Mouse (Mus musculus) liver, adult (tissue): Measurements from ENCODE around the gene Apoh.

ENCODE experiments used
- GATA4 ChIP-seq: IDR thresholded peaks from 2 replicates; pipeline ENCODE4 v1.6.1; 2014; ENCODE audit warnings: mild to moderate bottlenecking, low read length; ENCODE audit not compliant: insufficient replicate concordance

Gene Apoh

DNA sequence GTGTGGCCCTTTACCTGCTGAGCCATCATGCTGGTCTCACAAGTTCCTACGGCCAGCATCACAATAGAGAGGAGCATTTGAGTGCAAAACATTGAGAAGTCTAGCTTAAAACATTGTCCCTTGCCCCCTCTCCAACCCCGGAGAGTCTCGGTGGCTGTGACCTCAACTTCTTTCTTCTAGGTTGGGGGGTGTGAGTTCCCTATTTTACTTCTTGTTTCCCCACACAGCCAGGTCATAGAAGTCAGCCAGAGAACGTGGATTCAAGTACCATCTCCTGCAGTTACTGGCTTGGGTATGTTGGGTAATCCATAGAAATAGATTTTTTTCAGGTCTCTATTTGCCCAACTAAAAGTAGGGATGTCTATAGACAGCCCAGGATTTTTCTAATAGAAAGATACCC lies 7.6 kb downstream of the Apoh start:
- no peak for TF ChIP-seq GATA4

DNA sequence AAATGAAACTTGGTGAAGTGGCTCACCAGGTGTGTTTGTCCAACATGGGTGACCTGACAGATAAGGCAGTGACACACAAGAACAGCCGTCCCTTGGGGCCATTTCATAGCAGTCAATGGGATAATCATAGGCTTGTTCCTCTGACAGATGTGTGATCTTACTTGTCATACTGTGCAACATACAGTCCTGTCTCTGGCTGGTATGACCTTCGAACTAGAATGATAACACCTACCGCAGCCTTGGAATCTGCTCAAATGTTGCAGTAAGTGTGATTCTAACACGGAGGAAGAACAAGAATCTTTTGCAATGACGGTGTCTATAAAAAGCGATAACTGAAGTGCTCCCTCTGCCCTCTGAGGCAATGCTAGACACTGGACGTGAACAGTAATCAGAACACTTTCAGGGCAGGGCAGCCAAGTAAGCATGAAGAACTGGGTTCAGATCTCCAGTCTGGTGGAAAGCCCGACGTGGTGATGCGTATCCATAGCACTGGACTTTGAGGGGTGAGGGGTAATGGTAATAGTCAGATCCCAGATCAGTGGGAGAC lies 9.8 kb downstream of the Apoh start:
- TF ChIP-seq GATA4 = no peak

DNA sequence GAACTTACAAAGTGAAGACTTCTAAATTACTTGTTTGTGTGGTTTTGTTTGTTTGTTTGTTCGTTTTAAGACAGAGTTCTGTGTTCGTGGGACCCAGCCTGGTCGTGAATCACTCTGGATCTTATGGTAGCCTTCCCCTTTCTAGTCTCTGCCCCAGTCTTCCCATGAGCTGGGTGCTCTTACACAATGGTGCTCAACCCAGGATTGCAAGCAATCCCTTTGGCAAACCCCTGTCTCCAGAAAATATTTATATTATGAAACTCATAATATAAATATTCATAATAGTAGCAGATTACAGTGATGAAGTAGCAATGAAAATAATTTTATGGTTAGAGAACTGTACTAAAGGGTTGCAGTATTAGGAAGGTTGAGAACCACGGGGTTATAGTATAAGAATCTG lies 12.9 kb downstream of the Apoh start:
- no peak for TF ChIP-seq GATA4

DNA sequence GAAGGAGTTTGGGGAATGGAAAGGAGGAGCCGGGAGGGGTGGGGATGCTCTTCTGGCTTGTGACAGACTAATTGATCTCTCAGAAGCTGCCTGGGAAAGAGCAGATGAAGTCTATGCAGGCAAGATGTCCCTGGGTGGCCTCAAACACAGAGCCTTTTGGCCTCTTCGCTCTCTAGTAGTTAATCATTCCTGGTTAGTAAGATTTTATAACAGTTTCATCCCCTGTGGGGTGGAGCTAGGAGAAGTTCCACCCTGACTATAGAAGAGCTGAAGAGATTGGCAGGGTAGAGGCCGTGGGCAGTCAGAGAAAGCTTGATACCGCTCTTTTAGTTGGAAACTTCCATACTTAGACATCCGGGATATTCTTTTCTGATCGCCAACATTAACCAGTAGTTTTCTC lies 15.8 kb downstream of the Apoh start:
- TF ChIP-seq GATA4 = no peak

DNA sequence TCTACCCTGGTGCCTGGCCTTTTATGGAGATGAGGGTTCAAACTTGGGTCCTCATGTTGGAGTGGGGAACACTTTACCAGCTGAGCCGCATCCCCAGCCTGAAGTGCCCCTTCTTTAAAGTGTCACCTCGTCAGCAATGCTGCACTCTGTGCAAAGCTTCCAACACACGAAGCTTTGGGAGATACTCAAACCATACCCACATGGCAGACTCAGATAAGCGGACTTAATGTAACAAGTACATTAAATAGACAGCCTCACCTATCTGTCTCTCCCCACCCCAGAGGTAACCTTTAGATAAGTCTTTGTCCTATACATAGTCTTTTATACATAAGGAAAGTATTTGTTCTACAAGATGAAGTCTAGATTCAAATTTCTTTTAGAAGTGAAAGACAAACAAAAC lies 17.8 kb downstream of the Apoh start:
- TF ChIP-seq GATA4 = no peak

DNA sequence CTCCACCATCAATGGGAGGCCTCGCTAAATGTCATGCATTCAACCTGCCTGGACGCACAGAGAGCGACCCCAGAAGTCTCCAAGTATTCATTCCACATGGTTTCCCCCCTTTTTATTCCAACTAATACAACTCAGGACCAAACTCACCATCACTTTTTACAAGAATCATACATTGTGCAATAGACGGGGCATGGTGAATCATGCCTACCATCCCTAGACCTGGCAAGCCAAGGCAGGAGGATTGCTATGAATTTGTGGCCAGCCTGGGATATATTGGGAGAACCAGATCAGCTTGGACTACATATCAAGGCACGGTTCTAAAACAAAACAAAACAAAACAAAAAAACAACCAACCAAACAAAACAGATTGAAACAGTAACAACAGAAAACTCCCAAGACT lies 19.8 kb downstream of the Apoh start:
- no peak for TF ChIP-seq GATA4

DNA sequence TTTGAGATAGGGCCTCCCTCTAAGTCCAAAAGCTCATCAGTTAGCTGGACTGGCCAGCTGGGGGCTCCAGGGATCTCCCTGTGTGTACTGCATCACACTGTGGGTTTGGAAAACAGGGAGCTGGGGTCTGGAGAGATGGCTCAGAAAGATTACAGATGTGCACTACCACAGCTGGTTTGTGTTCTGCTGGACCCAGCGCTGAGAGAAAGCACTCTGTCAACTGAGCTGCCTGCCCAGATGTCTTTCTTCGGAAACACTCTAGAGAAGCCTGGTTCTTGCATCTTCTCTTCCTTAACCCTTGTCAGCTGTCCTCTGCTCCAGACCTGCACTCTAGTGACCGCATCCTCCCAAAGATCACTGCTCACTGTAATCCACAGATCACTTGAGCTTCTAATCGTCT lies 20.8 kb downstream of the Apoh start:
- TF ChIP-seq GATA4 = no peak

DNA sequence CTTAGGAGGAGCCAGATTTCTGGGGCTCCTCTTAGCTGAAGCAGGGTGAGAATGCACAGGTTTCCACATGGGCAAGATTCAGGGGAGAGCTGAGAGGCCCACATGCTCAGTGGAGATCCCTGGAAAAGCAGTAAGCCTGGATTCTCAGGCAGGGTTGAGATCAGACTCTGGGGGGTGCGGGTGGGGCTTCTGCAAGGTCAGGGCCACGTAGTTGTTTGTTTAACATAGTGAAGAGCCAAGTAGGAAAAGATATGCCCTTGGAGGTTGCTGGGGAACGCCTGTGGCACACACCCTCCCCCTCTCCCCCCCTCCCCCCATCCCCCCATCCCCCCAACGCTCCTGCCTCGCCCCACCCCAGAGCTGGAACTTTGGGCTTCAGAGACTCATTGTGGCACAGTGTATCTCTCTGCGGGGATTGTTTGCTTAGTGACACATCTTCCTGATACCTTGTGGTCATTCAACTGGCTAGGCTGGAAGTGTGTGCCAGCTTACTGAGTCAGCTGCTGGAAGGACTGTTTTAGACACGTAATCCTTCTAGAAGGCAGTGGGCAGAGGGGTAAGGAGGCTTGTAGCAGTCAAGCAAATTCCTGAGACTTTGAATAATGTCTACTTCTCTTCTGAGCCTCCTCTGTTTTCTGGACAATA lies 21.9 kb downstream of the Apoh start:
- TF ChIP-seq GATA4 = no peak

DNA sequence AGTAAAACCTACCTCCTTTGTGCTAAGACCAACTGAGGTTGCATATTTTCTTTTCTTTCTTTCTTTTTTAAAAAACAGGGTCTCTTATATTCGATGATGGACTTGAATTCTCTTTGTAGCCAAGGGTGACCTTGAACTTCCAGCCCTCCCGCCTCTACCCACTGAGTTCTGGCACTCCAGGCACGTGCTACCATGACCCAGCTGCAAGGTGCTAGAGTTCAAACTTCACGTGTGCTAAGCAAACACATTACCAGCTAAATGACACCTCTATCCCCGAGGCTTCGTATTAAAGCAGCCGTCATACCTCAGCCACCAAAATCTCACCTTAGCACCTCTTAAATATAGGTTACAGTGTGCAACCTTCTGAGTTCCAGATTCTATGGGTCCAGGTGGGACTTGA lies 22.4 kb downstream of the Apoh start:
- no peak for TF ChIP-seq GATA4

DNA sequence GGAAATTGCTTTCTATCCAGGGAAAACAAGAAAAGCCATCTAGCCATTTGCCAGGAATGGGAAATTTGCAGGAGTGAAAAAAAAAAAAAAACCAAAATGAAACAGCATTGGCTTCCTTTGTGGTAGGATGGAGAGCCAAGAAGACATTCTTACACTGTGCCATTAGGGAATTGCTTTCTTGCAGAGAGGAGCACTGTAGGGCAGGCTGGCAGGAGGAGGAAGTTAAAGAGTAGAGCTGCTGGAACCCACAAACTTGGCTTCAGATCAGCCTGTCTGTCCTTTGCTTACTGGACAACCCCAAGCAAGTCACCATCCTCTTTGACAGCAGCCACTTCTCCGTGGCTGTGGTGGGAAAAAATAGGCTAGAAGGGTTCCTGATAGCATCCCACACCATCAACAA lies 23.9 kb downstream of the Apoh start:
- TF ChIP-seq GATA4 = no peak

DNA sequence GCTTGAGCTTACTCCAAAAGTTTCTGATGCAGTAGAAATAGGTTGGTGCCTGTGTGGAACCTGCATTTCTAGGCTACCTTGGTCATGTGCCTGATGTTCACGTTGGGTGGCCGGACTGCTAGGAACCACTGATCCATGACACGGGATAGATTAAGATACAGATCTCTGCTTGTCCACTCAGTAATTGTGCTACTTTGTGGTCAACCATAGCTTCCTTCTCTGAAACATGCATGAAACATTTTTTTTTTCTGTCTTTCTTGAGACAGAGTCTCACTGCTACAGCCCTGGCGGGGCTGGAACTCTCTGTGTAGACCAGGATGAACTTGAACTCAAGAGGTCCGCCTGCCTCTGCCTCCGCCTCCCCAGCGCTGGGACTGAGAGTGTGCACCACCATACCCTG lies 33.7 kb downstream of the Apoh start:
- no peak for TF ChIP-seq GATA4

DNA sequence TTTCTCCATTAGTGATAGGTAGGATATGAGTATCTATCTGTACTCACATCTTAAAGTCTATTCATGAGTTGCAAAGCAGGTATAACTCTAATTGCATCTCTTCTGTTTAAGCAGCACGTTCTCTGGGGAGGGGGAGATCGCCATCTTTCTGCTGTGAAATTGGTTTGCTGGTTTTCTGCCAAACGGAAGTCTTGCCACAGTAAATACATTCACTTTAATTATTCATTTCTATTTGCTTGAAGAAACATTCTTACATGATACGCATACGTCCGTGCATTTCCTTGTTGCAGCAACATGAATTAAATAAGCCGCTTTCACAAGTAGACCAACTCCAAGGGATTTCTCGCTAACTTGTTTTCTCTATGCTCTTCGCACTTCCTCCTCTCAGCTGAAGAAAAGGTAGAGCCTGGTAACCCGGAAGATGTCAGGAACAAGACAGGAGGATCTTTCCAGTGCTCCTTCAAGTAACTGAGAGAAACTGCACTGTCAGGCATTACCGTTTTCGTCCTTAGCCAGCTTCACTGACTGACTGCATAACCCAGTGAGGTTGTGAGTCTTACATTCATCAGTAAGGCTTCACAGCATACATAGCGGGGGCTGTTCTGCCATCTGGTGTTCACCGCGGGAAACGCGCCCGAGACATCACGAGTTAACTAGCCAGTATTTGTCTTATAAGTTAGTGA lies 34.7 kb downstream of the Apoh start:
- TF ChIP-seq GATA4 = no peak

DNA sequence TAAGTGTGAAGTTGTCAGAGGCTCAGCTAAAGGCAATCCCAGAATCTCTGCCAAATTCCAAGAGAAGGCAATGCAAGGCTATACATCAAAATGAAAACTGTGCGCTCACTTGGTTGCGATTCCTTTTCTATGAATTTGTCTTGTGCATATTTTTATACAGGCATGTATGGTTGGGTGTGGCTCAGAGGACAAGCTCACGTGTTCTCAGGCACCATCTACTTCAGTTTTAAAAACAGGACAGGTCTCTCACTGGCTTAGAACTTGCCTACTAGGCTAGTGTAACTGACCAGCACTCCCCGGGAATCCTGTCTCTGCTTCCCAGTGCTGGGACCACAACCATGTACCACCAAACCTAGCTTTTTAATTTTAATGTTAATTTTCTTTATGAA lies 35.2 kb downstream of the Apoh start:
- no peak for TF ChIP-seq GATA4

DNA sequence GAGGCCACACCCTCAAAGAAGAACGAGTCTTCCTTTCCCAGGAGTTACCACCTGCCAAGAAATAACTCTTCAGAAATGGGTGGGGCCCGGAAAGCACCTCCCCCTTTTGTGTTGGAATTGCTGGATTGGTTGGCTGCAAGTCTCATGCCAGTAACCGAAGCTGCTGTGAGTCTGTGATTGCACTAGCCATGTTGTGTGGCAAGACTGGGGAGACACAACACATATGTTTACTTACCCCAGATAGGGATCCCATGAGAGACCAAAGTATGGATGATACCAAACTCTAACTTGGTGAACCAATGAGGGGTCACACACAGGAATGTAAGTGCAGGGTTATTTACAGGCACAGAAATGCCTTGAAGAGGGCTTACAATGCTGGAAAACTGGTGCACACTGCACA lies 39.5 kb downstream of the Apoh start:
- TF ChIP-seq GATA4 = no peak

DNA sequence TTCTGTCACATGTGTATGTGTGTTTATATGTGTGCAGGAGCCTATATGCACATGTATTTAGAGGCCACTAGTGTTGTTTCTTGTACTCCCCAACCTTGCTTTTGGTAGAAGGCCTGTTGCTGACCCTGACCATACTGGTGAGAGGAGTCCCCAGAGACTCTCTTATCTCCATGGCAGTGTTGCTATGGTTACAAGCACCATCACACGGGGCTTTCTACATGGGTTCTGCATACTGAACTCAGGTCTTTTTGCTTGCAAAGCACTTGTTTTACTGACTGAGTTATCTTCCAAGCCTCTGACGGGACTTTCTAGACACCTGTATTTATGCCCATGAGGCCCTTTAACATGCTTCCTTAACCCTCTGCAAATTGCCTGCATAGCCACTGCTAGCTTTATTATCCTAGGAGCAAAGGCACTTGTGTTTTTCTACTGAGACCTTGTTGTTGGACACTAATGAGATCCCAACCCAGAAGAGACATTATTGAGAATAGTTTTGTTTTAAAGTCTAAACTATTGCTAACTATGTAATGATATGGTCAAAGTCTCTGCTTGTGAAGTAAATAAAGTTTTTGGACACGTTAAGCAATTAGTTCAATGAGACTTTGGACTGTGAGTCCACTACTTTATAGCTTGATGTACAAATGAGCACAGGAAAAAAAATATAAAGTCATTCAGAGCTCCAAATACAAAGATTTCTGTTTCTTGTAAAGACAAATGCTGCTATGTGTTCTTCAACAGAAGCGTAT lies 41.9 kb downstream of the Apoh start:
- no peak for TF ChIP-seq GATA4

DNA sequence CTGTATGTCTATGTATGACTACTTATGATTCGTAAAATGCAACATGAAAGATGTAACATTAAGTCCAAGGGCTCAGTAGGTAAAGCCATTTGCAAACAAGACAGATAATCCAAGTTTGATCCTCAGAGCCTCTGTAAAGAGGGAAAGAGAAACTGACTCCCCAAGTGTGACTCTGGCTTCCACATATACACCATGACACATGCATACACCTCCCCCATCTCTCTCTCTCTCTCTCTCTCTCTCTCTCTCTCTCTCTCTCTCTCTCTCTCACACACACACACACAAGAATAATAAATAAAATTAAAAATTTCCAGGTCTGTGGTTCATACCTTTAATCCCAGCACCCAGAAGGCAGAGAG lies 42.5 kb downstream of the Apoh start:
- TF ChIP-seq GATA4 = no peak
